Mouse (Mus musculus) lung, postnatal 0 days (tissue): Measurements from ENCODE around the gene Arhgap30.

Experiments
- CTCF ChIP-seq: IDR thresholded peaks from 2 replicates; pipeline ENCODE4 v1.5.1; 2016; ENCODE audit warnings: antibody characterized with exemption, mild to moderate bottlenecking
- EP300 ChIP-seq: IDR thresholded peaks from 2 replicates; pipeline ENCODE4 v1.6.1; 2016; ENCODE audit warnings: antibody characterized with exemption, mild to moderate bottlenecking, control low read depth

- no peak for TF ChIP-seq CTCF
- TF ChIP-seq EP300 = no peak
Observed at GRCm38 (mm10) chr1:171388376-171389102, at the start of gene Arhgap30.
